Mouse (Mus musculus) lung, embryonic 16.5 days (tissue): Measurements from ENCODE around the gene Tbr1. TPM values are rescaled to one million over a fixed set of nuclear protein-coding genes. Genes with fewer than 3 reads are reported as not detected.
A peak's percentile ranks its signal among the peaks of the same experiment; 100 is the strongest.

Experiments used
- ATAC-seq: fragments of 200-750 bp; cut with Nextera tagmentation; 2 replicates; pipeline ENCODE4 v1.8.0; 2017; ENCODE audit warnings: low read depth, mild to moderate bottlenecking, moderate library complexity
- H3K27ac ChIP-seq: fragments of 300-500 bp; sonication (generic); 2 replicates; pipeline ENCODE4 v1.5.1; 2014; ENCODE audit warnings: mild to moderate bottlenecking, control low read depth, low read length
- H3K27me3 ChIP-seq: fragments of 300-500 bp; sonication (generic); 2 replicates; pipeline ENCODE4 v1.6.1; 2014; ENCODE audit warnings: low read depth, low read length, mixed read lengths; ENCODE audit not compliant: control insufficient read depth, insufficient read depth
- H3K36me3 ChIP-seq: fragments of 300-500 bp; sonication (generic); 2 replicates; pipeline ENCODE4 v1.6.1; 2014; ENCODE audit warnings: low read length; ENCODE audit not compliant: control insufficient read depth, insufficient read depth
- H3K4me1 ChIP-seq: fragments of 300-500 bp; sonication (generic); replicated peaks from 2 replicates; pipeline ENCODE4 v1.6.1; 2014; ENCODE audit warnings: low read length, mixed read lengths; ENCODE audit not compliant: control insufficient read depth, insufficient read depth
- H3K4me2 ChIP-seq: fragments of 300-500 bp; sonication (generic); 2 replicates; pipeline ENCODE4 v1.6.1; 2014; ENCODE audit warnings: low read depth, low read length, control low read depth
- H3K4me3 ChIP-seq: fragments of 300-500 bp; sonication (generic); 2 replicates; pipeline ENCODE4 v1.5.1; 2014; ENCODE audit warnings: mild to moderate bottlenecking, low read length, control low read depth
- H3K9ac ChIP-seq: fragments of 300-500 bp; sonication (generic); 2 replicates; pipeline ENCODE4 v1.6.1; 2014; ENCODE audit warnings: low read length, control low read depth
- H3K9me3 ChIP-seq: fragments of 300-500 bp; sonication (generic); 2 replicates; pipeline ENCODE4 v1.6.1; 2016; ENCODE audit warnings: low read length; ENCODE audit not compliant: control insufficient read depth
- WGBS: fragments of 180-500 bp; shearing (Covaris S2); extraction: QIAGEN DNeasy Blood & Tissue Kit; methylation state at CpG from one replicate; pipeline ENCODE4 v1.1.7; 2014; 5-methylcytosine and 5-hydroxymethylcytosine counted together
- polyA plus RNA-seq: library from polyadenylated mRNA; unstranded; fragments of >200 nt; fragmentation: Nextera tagmentation; extraction: Ambion mirVana; gene quantifications from 2 replicates; pipeline ENCODE4 v1.2.1, GENCODE M21; 2015

Tbr1 gene
- polyA plus RNA-seq, 1 experiment from 2014 or later: 0.04 TPM

- H3K4me1 ChIP-seq: peaks cover 18% of the 10 kb centered on the region
- no peak for ATAC-seq
- H3K9me3 ChIP-seq: no peaks in the 10 kb centered on the region
- H3K27me3 ChIP-seq: peaks cover 61% of the 10 kb centered on the region
- WGBS: 11% methylated on average over 1 of the region's 1 CpGs
- H3K4me3 ChIP-seq: no peak overlapping the region
- no peaks in the 10 kb centered on the region for H3K36me3 ChIP-seq
- H3K9ac ChIP-seq: no peak overlapping the region
- H3K27ac ChIP-seq: no peak overlapping the region
- no peak overlapping the region for H3K4me2 ChIP-seq
Observed at GRCm38 (mm10) chr2:61809381-61809780, 6.7 kb downstream of the Tbr1 start.

- Histone ChIP-seq H3K27ac (no peak overlapping the region), H3K9ac (no peak overlapping the region), H3K4me2 (no peak overlapping the region), H3K27me3 (peaks cover 67% of the 10 kb centered on the region), H3K9me3 (no peaks in the 10 kb centered on the region), H3K36me3 (no peaks in the 10 kb centered on the region), H3K4me3 (no peak overlapping the region), H3K4me1 (peaks cover 21% of the 10 kb centered on the region)
- WGBS: 53% methylated on average over 4 of the region's 4 CpGs
- no peak for ATAC-seq
Observed at GRCm38 (mm10) chr2:61810751-61811150, 8.0 kb downstream of the Tbr1 start.

DNA sequence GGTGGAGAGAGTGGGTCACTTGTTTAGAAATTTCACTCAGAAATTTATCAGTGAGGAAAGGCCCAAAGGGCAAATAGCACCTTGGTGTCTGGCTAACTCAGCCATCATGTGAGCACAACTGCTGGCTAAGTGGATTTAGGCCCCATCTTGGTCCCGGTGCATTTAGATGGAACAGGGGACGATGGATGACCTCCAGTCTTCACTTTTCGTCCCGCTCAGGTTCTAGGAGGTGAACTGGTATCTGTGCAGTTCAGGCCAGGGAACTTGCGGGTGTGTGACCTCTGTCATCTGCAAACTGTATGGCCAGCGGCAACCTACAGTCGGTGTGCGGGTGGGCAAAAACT, 8.4 kb downstream of the Tbr1 start:
- peaks cover 71% of the 10 kb centered on the region for H3K27me3 ChIP-seq
- peaks cover 23% of the 10 kb centered on the region for H3K4me1 ChIP-seq
- H3K4me2 ChIP-seq: peak overlapping the region; percentile 95; the same call in 1 of the 2 replicates
- 30% methylated on average over 8 of the region's 8 CpGs for WGBS
- H3K4me3 ChIP-seq: peak overlapping the region; percentile 57
- H3K9ac ChIP-seq: no peak overlapping the region; the same call in 1 of the 2 replicates
- H3K27ac ChIP-seq: no peak overlapping the region
- no peak for ATAC-seq
- no peaks in the 10 kb centered on the region for H3K36me3 ChIP-seq
- H3K9me3 ChIP-seq: no peaks in the 10 kb centered on the region

GRCm38 (mm10) chr2:61811507-61812421, 9.0 kb downstream of the Tbr1 start:
- H3K27me3 ChIP-seq: peaks cover 74% of the 10 kb centered on the region
- H3K27ac ChIP-seq: no peak overlapping the region
- ATAC-seq: peak; percentile 88
- peak overlapping the region; percentile 57 for H3K4me3 ChIP-seq
- WGBS: 1% methylated on average over 85 of the region's 121 CpGs
- H3K4me2 ChIP-seq: peak overlapping the region; percentile 95
- peaks cover 23% of the 10 kb centered on the region for H3K4me1 ChIP-seq
- H3K36me3 ChIP-seq: no peaks in the 10 kb centered on the region
- no peaks in the 10 kb centered on the region for H3K9me3 ChIP-seq
- peak overlapping the region; percentile 71 for H3K9ac ChIP-seq

DNA sequence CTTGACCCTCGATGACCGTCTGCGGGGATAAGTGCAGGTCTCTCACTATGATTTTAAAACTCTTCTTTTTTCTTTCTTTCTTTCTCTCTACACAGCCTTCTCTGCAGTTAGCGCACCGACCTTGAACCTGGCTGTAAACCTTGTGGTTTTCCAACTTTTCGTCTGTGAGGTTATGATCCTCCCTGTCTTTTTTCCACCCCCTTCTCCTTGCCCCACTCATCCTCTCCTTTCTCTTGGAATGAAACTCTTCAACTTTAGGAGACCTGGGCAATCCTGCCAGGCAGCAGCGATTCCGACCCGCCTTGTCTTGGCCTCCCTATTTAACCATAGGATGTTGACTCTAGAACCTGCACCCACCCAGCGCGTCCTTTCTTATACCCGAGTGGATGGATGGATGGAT, 9.8 kb downstream of the Tbr1 start:
- H3K4me3 ChIP-seq: peak overlapping the region; percentile 57
- H3K9ac ChIP-seq: peak overlapping the region; percentile 71
- H3K27me3 ChIP-seq: peaks cover 69% of the 10 kb centered on the region
- 9% methylated on average over 12 of the region's 12 CpGs for WGBS
- no peak for ATAC-seq
- H3K9me3 ChIP-seq: no peaks in the 10 kb centered on the region
- peak overlapping the region; percentile 95 for H3K4me2 ChIP-seq
- H3K27ac ChIP-seq: no peak overlapping the region
- peaks cover 21% of the 10 kb centered on the region for H3K4me1 ChIP-seq
- no peaks in the 10 kb centered on the region for H3K36me3 ChIP-seq

GRCm38 (mm10) chr2:61813106-61813505, 10.4 kb downstream of the Tbr1 start:
- Histone ChIP-seq H3K4me1 (peaks cover 21% of the 10 kb centered on the region), H3K36me3 (no peaks in the 10 kb centered on the region), H3K4me3 (no peak overlapping the region), H3K9me3 (no peaks in the 10 kb centered on the region), H3K9ac (no peak overlapping the region), H3K4me2 (no peak overlapping the region), H3K27ac (no peak overlapping the region), H3K27me3 (peaks cover 67% of the 10 kb centered on the region)
- no peak for ATAC-seq
- WGBS: 13% methylated on average over 6 of the region's 6 CpGs

GRCm38 (mm10) chr2:61813521-61813920, 10.8 kb downstream of the Tbr1 start:
- ATAC-seq: no peak
- Histone ChIP-seq H3K4me2 (no peak overlapping the region), H3K27me3 (peaks cover 66% of the 10 kb centered on the region), H3K9me3 (no peaks in the 10 kb centered on the region), H3K4me3 (no peak overlapping the region), H3K36me3 (no peaks in the 10 kb centered on the region), H3K4me1 (peaks cover 21% of the 10 kb centered on the region), H3K9ac (no peak overlapping the region), H3K27ac (no peak overlapping the region)
- 25% methylated on average over 1 of the region's 1 CpGs for WGBS

- Histone ChIP-seq H3K9ac (peak overlapping the region; percentile 58), H3K36me3 (no peaks in the 10 kb centered on the region), H3K4me2 (peak overlapping the region; percentile 83), H3K27me3 (peaks cover 62% of the 10 kb centered on the region), H3K27ac (no peak overlapping the region), H3K9me3 (no peaks in the 10 kb centered on the region), H3K4me3 (peak overlapping the region; percentile 51), H3K4me1 (peaks cover 21% of the 10 kb centered on the region)
- ATAC-seq: peak; percentile 53; the same call in 1 of the 2 replicates
- 8% methylated on average over 23 of the region's 50 CpGs for WGBS
Observed at GRCm38 (mm10) chr2:61814548-61815473, 12.1 kb downstream of the Tbr1 start.
